Mouse (Mus musculus) large intestine, adult 2 months (tissue): ENCODE results near the gene Dennd6b. TPM values are rescaled to one million over a fixed set of nuclear protein-coding genes. Genes with fewer than 3 reads are reported as not detected.

Experiments used
- DNase-seq: peaks from one replicate; pipeline ENCODE4 v3.0.0-alpha.2; 2012; ENCODE audit warnings: low read depth, low spot score
- WGBS: fragments of 180-500 bp; shearing (Covaris S2); methylation state at CpG from one replicate; pipeline ENCODE4 v1.1.7; 2018; 5-methylcytosine and 5-hydroxymethylcytosine counted together
- polyA plus RNA-seq: library from polyadenylated mRNA; depleted of rRNA; stranded (reverse); fragments of >200 nt; gene quantifications from 2 replicates; pipeline ENCODE4 v1.2.3, GENCODE M21; 2012; rRNA removed

Dennd6b gene
- polyA plus RNA-seq, 1 experiment: 10.8 TPM

DNA sequence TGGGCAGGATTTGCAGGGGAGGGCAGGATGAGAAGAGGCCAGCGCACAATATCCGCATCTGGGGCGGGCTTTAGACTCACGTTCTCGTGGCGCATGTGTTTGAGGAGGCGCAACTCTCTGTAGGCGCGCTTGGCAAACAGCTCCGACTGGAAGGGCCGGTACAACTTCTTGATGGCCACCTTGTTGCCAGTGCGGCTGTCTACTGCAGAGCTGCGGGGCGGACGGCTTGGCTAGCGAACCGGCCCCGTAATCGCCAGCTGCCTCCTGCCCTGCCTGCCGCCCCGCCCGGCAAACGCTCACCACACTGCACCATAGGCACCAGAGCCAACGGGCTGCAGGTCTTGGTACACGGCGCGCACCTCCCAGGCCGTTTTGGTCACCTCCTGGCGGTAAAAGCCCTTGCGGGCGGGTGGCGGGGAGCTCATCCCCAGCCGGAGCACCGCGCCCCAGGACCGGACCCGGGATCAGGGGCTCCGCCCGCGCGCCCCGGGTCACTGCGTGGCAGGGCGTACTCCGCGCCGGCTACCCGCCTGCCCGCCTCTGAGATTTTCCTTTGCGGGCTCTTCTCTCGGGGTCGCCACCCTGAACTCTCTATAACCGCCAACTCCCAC, 56.1 kb downstream of the Dennd6b start:
- WGBS: under 1% methylated on average over 53 of the region's 53 CpGs
- no peak for DNase-seq

DNA sequence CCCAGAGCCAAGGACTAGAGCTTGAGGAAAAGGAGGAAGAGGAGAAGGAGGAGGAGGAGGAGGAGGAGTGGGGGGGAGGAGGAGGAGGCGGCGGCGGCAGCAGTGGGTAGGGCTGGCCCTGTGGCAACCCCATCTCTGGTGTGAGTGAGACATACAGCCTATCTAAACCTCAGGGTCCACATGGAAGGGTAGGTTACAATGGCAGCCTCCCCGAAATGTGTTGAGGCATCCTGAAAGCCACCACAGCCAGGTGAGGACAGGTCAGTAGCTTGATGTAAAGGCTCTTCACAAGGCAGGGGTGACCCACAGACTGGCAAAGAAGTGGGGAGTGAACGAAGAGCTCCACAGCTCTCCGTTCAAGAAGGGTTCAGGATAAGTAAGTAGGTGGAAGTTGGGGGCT, 57.8 kb downstream of the Dennd6b start:
- WGBS: 93% methylated on average over 6 of the region's 6 CpGs
- DNase-seq: no peak

DNA sequence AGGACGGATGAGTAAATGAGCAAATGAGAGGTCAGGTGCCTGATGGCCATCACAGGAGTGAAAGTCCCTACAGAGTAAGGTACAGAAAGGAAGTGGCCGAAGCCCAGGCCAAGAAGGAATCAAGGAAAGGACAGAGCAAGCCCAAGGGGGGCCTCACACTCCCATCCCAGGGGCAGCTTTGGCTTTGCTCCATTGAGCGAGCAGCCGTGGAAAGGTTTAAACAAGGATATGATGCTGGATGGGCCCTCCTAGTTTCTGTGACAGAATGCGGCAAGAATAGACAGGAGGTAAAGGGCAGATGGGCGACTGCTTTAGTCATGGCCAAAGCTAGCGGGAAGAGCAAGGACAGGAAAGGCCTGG, 58.3 kb downstream of the Dennd6b start:
- no peak for DNase-seq
- WGBS: 86% methylated on average over 7 of the region's 7 CpGs

DNA sequence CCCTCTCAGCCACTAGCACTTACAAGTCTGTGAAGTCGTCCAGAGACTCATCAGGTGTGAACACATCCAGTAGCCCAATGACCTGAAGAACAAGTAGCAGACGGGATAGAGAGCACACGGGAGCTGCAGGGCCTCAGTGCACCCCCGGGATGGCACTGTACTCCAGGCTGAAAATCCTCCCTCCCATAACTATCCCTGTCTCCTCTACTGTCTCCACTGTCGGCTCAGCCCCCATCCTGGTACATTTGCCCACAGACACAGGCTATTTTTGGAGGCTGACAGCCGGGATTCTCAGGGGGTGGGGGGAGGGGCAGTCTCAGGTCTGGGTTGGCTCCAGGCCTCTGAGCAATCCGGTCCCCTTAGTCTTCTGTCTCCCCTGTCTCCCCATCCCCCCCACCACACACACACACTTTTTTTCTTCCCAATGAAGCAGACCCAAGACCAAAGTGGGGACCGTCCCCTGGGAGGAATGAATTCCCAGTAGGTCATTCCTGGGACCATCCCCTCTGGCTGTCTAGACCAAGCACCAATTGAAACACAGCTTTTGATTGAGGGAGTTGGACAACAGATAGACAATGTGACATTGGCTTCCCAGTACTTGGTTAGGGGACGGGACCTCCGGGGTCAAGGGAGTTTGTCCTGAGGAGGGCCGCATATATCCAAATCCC, 58.8 kb downstream of the Dennd6b start:
- 75% methylated on average over 11 of the region's 11 CpGs for WGBS
- DNase-seq: no peak

DNA sequence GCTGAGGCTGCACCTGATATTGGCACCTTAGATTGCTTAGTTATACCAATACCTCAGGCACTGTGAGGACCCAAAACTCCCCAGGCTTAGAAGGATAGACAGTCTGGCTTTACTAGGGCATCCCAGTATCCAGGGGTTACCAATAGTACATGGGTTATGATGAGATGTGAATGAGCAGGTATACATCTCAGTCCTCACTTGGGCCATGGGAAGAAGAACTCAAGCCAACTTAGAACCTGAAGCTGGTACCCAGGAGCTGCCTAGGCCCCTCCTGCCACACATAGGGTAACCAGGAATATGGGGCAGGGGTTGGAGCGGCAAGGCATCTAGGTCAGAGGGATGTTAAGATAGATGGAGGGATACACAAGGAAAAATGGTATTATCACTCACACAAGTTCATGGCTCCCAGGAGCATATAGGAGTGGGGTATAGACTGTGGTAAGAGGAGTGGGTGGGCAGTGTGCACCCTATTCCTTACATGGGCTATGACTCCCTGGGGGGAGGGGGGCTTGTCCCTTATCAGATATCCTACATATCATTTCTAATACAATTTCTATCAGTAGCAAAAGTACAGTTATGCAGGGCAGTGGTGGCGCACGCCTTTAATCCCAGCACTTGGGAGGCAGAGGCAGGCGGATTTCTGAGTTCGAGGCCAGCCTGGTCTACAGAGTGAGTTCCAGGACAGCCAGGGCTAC, 59.7 kb downstream of the Dennd6b start:
- WGBS: 95% methylated on average over 5 of the region's 5 CpGs

More for the DNA sequence above, 59.7 kb downstream of the Dennd6b start:
- DNase-seq: no peak

Other genes starting within 250 kb of the Dennd6b start
- not detected in 2 replicates for gene Ttll8, start 242.1 kb downstream of the Dennd6b start, polyA plus RNA-seq
- gene Mlc1, start 217.5 kb downstream of the Dennd6b start, polyA plus RNA-seq: 0.04 and 0.05 TPM in 2 replicates
- not detected in 2 replicates for gene Mov10l1, start 213.6 kb downstream of the Dennd6b start, polyA plus RNA-seq
- 0.52 and 0.56 TPM in 2 replicates for gene Panx2, start 136.8 kb downstream of the Dennd6b start, polyA plus RNA-seq
- gene Trabd, start 121.4 kb downstream of the Dennd6b start, polyA plus RNA-seq: 85.2 and 93.7 TPM in 2 replicates
- gene Selenoo, start 107.4 kb downstream of the Dennd6b start, polyA plus RNA-seq: 33.1 and 39.4 TPM in 2 replicates
- gene Tubgcp6, start 73.4 kb downstream of the Dennd6b start, polyA plus RNA-seq: 25.5 and 28.3 TPM in 2 replicates
- 23.9 and 25.4 TPM in 2 replicates for gene Hdac10, start 67.8 kb downstream of the Dennd6b start, polyA plus RNA-seq
- 3.7 and 4.7 TPM in 2 replicates for gene Mapk12, start 55.8 kb downstream of the Dennd6b start, polyA plus RNA-seq
- gene Mapk11, start 46.9 kb downstream of the Dennd6b start, polyA plus RNA-seq: 3.6 and 4.4 TPM in 2 replicates
- gene Plxnb2, start 15.7 kb downstream of the Dennd6b start, polyA plus RNA-seq: 273 and 310 TPM in 2 replicates
- gene Ppp6r2, start 15.1 kb upstream of the Dennd6b start, polyA plus RNA-seq: 41.0 and 86.0 TPM in 2 replicates
- gene Sbf1, start 118.8 kb upstream of the Dennd6b start, polyA plus RNA-seq: 145 and 152 TPM in 2 replicates
- 1.1 and 2.2 TPM in 2 replicates for gene Adm2, start 126.2 kb upstream of the Dennd6b start, polyA plus RNA-seq
- 0.36 TPM in 1 of 2 replicates, not detected in the other for gene Miox, start 137.9 kb upstream of the Dennd6b start, polyA plus RNA-seq
- gene Lmf2, start 159.2 kb upstream of the Dennd6b start, polyA plus RNA-seq: 26.3 and 28.9 TPM in 2 replicates
- 131 and 133 TPM in 2 replicates for gene Ncaph2, start 159.2 kb upstream of the Dennd6b start, polyA plus RNA-seq
- gene Sco2, start 177.3 kb upstream of the Dennd6b start, polyA plus RNA-seq: 70.4 and 142 TPM in 2 replicates
- gene Tymp, start 180.5 kb upstream of the Dennd6b start, polyA plus RNA-seq: 5.5 and 30.9 TPM in 2 replicates
- gene Odf3b, start 182.8 kb upstream of the Dennd6b start, polyA plus RNA-seq: 21.1 and 57.4 TPM in 2 replicates
- gene Klhdc7b, start 188.4 kb upstream of the Dennd6b start, polyA plus RNA-seq: 0.10 and 0.58 TPM in 2 replicates
- gene Syce3, start 214.0 kb upstream of the Dennd6b start, polyA plus RNA-seq: 0.51 and 0.89 TPM in 2 replicates
- gene Cpt1b, start 229.4 kb upstream of the Dennd6b start, polyA plus RNA-seq: 3.7 and 6.9 TPM in 2 replicates
- gene C730034F03Rik, start 233.1 kb upstream of the Dennd6b start, polyA plus RNA-seq: 0.57 and 0.67 TPM in 2 replicates
- 0.68 and 1.4 TPM in 2 replicates for gene Gm44502, start 233.2 kb upstream of the Dennd6b start, polyA plus RNA-seq
- 125 and 129 TPM in 2 replicates for gene Chkb, start 233.4 kb upstream of the Dennd6b start, polyA plus RNA-seq